Mouse (Mus musculus) CH12.LX (cell line): ENCODE results near the gene Abi2. TPM values are rescaled to one million over a fixed set of nuclear protein-coding genes. Genes with fewer than 3 reads are reported as not detected.

Experiments used
- DNase-seq: peaks from one replicate; pipeline ENCODE4 v3.0.0-alpha.2; 2013; ENCODE audit errors: extremely low read depth
- H3K27ac ChIP-seq: 2 replicates; pipeline ENCODE4 v1.5.1; 2012; ENCODE audit warnings: low read depth, mild to moderate bottlenecking, control low read depth, moderate library complexity; ENCODE audit not compliant: insufficient read depth
- H3K27me3 ChIP-seq: replicated peaks from 2 replicates; pipeline ENCODE3; 2012; ENCODE audit warnings: inconsistent platforms
- H3K36me3 ChIP-seq, 2 experiments: replicated peaks in 1 of 2; 2 replicates each; pipeline versions ENCODE3 to v1.6.1; 2012; ENCODE audit warnings: inconsistent platforms in 1 of 2, low read length in 1 of 2, mild to moderate bottlenecking in 1 of 2, mixed read lengths in 1 of 2, moderate library complexity in 1 of 2; ENCODE audit not compliant: control insufficient read depth in 1 of 2, insufficient read depth in 1 of 2
- H3K4me1 ChIP-seq, 2 experiments: 2 replicates each; pipeline ENCODE4 v1.6.1; 2012; ENCODE audit warnings: inconsistent platforms in 1 of 2, moderate library complexity in 1 of 2; ENCODE audit not compliant: insufficient read depth in 2 of 2, control insufficient read depth in 1 of 2
- H3K4me2 ChIP-seq: 2 replicates; pipeline ENCODE4 v1.6.1; 2012; ENCODE audit warnings: low read depth, mild to moderate bottlenecking, control low read depth; ENCODE audit not compliant: poor library complexity, insufficient read depth, severe bottlenecking
- H3K4me3 ChIP-seq, 3 experiments: fragments of 150-350 bp in 1 of 3; sonication (generic) in 1 of 3; replicated peaks in 1 of 3; 2 replicates each; pipeline versions ENCODE3 to v1.5.1; 2011 to 2012; ENCODE audit warnings: low read depth in 2 of 3, low read length in 2 of 3, mild to moderate bottlenecking in 2 of 3, moderate library complexity in 2 of 3, control low read depth in 1 of 3, improper control_type of control experiment in 1 of 3, inconsistent platforms in 1 of 3, mixed read lengths in 1 of 3; ENCODE audit not compliant: poor library complexity in 1 of 3
- H3K79me2 ChIP-seq: replicated peaks from 2 replicates; pipeline ENCODE4 v1.6.1; 2012; ENCODE audit warnings: mild to moderate bottlenecking, moderate library complexity; ENCODE audit not compliant: control insufficient read depth, poor library complexity, insufficient read depth, severe bottlenecking; ENCODE audit errors: extremely low read depth
- H3K9ac ChIP-seq: 2 replicates; pipeline ENCODE4 v1.6.1; 2012; ENCODE audit warnings: low read depth, mild to moderate bottlenecking, control low read depth, moderate library complexity; ENCODE audit not compliant: insufficient read depth
- H3K9me3 ChIP-seq: replicated peaks from 2 replicates; pipeline ENCODE3; 2012; ENCODE audit warnings: low read length, inconsistent platforms, mixed read lengths
- BHLHE40 ChIP-seq: IDR thresholded peaks from 2 replicates; pipeline ENCODE4 v1.6.1; 2011; ENCODE audit warnings: mild to moderate bottlenecking, low read depth, low read length, improper control_type of control experiment
- CHD1 ChIP-seq: IDR thresholded peaks from 2 replicates; pipeline ENCODE4 v1.6.1; 2012; ENCODE audit warnings: low read depth, low read length, improper control_type of control experiment, inconsistent platforms
- CHD2 ChIP-seq: IDR thresholded peaks from 2 replicates; pipeline ENCODE4 v1.6.1; 2011; ENCODE audit warnings: low read length, improper control_type of control experiment
- CTCF ChIP-seq, 2 experiments: IDR thresholded peaks in 1 of 2; conservative IDR thresholded peaks in 1 of 2; 2 replicates each; pipeline ENCODE4 v1.5.1; 2011 to 2012; ENCODE audit warnings: low read depth in 2 of 2, low read length in 2 of 2, improper control_type of control experiment in 1 of 2, inconsistent platforms in 1 of 2, mild to moderate bottlenecking in 1 of 2, moderate library complexity in 1 of 2
- ELF1 ChIP-seq: IDR thresholded peaks from 2 replicates; pipeline ENCODE4 v1.6.1; 2014; ENCODE audit warnings: low read depth, mild to moderate bottlenecking, inconsistent platforms, low read length, improper control_type of control experiment
- GABPA ChIP-seq: IDR thresholded peaks from 2 replicates; pipeline ENCODE4 v1.6.1; 2012; ENCODE audit warnings: low read depth, low read length, improper control_type of control experiment, inconsistent platforms; ENCODE audit not compliant: insufficient replicate concordance
- HCFC1 ChIP-seq: IDR thresholded peaks from 2 replicates; pipeline ENCODE4 v1.6.1; 2012; ENCODE audit warnings: low read depth, mild to moderate bottlenecking, inconsistent platforms, low read length, improper control_type of control experiment
- IRF4 ChIP-seq: IDR thresholded peaks from 2 replicates; pipeline ENCODE4 v1.6.1; 2014; ENCODE audit warnings: low read depth, mild to moderate bottlenecking, inconsistent platforms, low read length, improper control_type of control experiment
- JUND ChIP-seq: conservative IDR thresholded peaks from 2 replicates; pipeline ENCODE4 v1.6.1; 2011; ENCODE audit warnings: low read depth, low read length, improper control_type of control experiment
- MAFK ChIP-seq: IDR thresholded peaks from 2 replicates; pipeline ENCODE4 v1.6.1; 2011; ENCODE audit warnings: low read length, improper control_type of control experiment; ENCODE audit not compliant: insufficient replicate concordance
- MAZ ChIP-seq: IDR thresholded peaks from 2 replicates; pipeline ENCODE4 v1.6.1; 2012; ENCODE audit warnings: low read depth, mild to moderate bottlenecking, inconsistent platforms, low read length, improper control_type of control experiment, moderate library complexity
- MEF2A ChIP-seq: IDR thresholded peaks from 2 replicates; pipeline ENCODE4 v1.6.1; 2014; ENCODE audit warnings: low read depth, mild to moderate bottlenecking, inconsistent platforms, low read length, improper control_type of control experiment, borderline replicate concordance
- MXI1 ChIP-seq: IDR thresholded peaks from 2 replicates; pipeline ENCODE4 v1.6.1; 2011; ENCODE audit warnings: mild to moderate bottlenecking, low read depth, low read length, improper control_type of control experiment
- NRF1 ChIP-seq: IDR thresholded peaks from 2 replicates; pipeline ENCODE4 v1.6.1; 2014; ENCODE audit warnings: low read depth, mild to moderate bottlenecking, inconsistent platforms, low read length, improper control_type of control experiment, moderate library complexity
- POLR2AphosphoS2 ChIP-seq: IDR thresholded peaks from 2 replicates; pipeline ENCODE4 v1.6.1; 2011; ENCODE audit warnings: low read depth, low read length, improper control_type of control experiment
- RAD21 ChIP-seq: IDR thresholded peaks from 2 replicates; pipeline ENCODE4 v1.6.1; 2011; ENCODE audit warnings: low read depth, mild to moderate bottlenecking, low read length, improper control_type of control experiment, moderate library complexity
- RCOR1 ChIP-seq: conservative IDR thresholded peaks from 2 replicates; pipeline ENCODE4 v1.6.1; 2012; ENCODE audit warnings: low read depth, mild to moderate bottlenecking, inconsistent platforms, low read length, improper control_type of control experiment
- TBP ChIP-seq: conservative IDR thresholded peaks from 2 replicates; pipeline ENCODE4 v1.6.1; 2011; ENCODE audit warnings: low read depth, low read length, improper control_type of control experiment
- TCF12 ChIP-seq: IDR thresholded peaks from 2 replicates; pipeline ENCODE4 v1.6.1; 2014; ENCODE audit warnings: low read depth, mild to moderate bottlenecking, inconsistent platforms, low read length, improper control_type of control experiment
- dilution Hi-C: fragments of 300-500 bp; cut with MboI; formaldehyde crosslinking; loops from 2 replicates; pipeline ENCODE4 v1.14.3; 2020; ENCODE audit warnings: low sequenced_read_pairs; ENCODE audit not compliant: extremely low pct_unique_long_range_greater_than_20kb, extremely low pct_ligation_motif_present
- in situ Hi-C: fragments of 300-500 bp; cut with MboI; formaldehyde crosslinking; loops from 3 replicates; pipeline ENCODE4 v1.14.3; 2019; ENCODE audit warnings: low sequenced_read_pairs, low pct_ligation_motif_present, low pct_unique_long_range_greater_than_20kb, mixed read lengths
- polyA plus RNA-seq: library from polyadenylated mRNA; unstranded; fragments of >175 nt; gene quantifications from 2 replicates; pipeline ENCODE4 v1.2.1, GENCODE M21; 2012; ENCODE audit warnings: low read depth; ENCODE audit not compliant: insufficient read length
- total RNA-seq, 2 experiments: library from RNA; depleted of rRNA; stranded (reverse); fragments of 300-350 nt in 1 of 2; fragments of >200 nt in 1 of 2; gene quantifications; 2 replicates each; pipeline ENCODE4 v1.2.3; 2012 to 2014

Abi2 gene
- total and polyA plus RNA-seq, 3 experiments, result 8.7 to 15.0 (median 14.0) TPM

DNA sequence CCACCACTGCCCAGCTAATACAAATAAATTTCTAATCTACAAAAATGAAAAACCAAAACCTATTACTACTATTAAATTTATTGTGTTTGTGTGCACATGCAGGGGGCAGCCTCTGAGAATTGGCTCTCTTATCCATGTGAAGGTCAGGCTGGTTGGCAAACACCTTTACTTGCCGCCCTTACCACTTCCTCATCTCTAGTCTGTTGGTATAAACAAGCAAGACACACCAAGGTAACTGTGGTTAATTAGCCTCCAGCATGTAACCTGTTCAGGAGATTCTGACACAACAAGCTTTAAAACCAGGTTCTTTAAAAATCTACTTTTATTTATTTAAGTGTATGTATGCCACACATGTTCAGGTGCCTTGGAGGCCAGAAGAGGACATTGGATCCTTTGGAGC lies 73.5 kb downstream of the Abi2 start:
- no peak overlapping the region for H3K4me2 ChIP-seq
- H3K27me3 ChIP-seq, result no peaks in the 10 kb centered on the region
- in situ Hi-C loops (no loop called here), dilution Hi-C loops (no loop called here)
- TF ChIP-seq TCF12 (no peak), POLR2AphosphoS2 (no peak), NRF1 (no peak), GABPA (no peak), IRF4 (no peak), MEF2A (no peak), ELF1 (no peak), HCFC1 (no peak), CHD2 (no peak), TBP (no peak), CHD1 (no peak), MAFK (no peak)
- H3K79me2 ChIP-seq, result no peaks in the 10 kb centered on the region
- H3K4me1 ChIP-seq, result no peaks in the 10 kb centered on the region
- no peak overlapping the region for H3K9ac ChIP-seq
- H3K27ac ChIP-seq, result no peak overlapping the region
- DNase-seq, result no peak
- H3K36me3 ChIP-seq, result peaks cover 6 to 36% of the 10 kb centered on the region in 2 experiments
- H3K4me3 ChIP-seq, result no peak overlapping the region
- H3K9me3 ChIP-seq, result no peaks in the 10 kb centered on the region

DNA sequence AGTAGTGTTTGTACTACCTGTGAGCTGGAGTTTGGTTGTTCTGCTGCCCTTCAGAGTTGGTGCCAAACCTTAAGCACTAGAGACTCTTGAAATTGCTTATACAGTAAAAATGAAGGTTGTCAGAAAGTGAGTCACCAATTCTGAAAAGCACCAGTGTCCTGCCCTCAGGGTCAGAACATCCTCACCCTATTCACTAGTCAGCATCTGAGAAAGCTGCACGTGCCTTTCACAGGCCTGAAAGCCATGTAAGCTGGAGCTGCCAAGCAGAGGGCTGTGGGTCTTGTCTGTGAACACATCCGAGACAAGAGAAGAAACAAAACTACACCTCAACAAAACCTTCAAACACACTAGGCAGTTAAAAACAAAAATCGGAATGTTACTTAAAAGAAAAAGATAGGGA lies 76.2 kb downstream of the Abi2 start:
- no peak overlapping the region for H3K9ac ChIP-seq
- TF ChIP-seq RCOR1 (no peak), JUND (no peak), MXI1 (no peak), POLR2AphosphoS2 (no peak), RAD21 (no peak), TBP (no peak), GABPA (no peak), MAZ (no peak), MEF2A (no peak), CTCF (conservative IDR thresholded peaks at IDR 0.05 in 1 of 2, IDR thresholded peaks at IDR 0.05 in 1 of 2; ENCODE audit: low read depth in 2 of 2, low read length in 2 of 2) (no peak), NRF1 (no peak), BHLHE40 (no peak)
- TF ChIP-seq, all 38 proteins: peak for 0
- Histone ChIP-seq H3K27ac (no peak overlapping the region), H3K79me2 (no peaks in the 10 kb centered on the region), H3K4me3 (no peak overlapping the region), H3K36me3 (peaks cover 28 to 53% of the 10 kb centered on the region in 2 experiments), H3K9me3 (no peaks in the 10 kb centered on the region), H3K4me2 (no peak overlapping the region), H3K27me3 (no peaks in the 10 kb centered on the region), H3K4me1 (no peaks in the 10 kb centered on the region)
- in situ Hi-C loops (no loop called here), dilution Hi-C loops (no loop called here)
- DNase-seq, result no peak
